Mouse (Mus musculus) adrenal gland, adult (tissue): Measurements from ENCODE around the gene Zfp618.
A peak's percentile ranks its signal among the peaks of the same experiment; 100 is the strongest.

Experiments
- DNase-seq, 2 experiments: peaks; one replicate each; pipeline ENCODE4 v3.0.0; 2022 to 2023; ENCODE audit warnings: low spot score in 1 of 2; ENCODE audit not compliant: inconsistent age in 2 of 2

The Zfp618 gene

GRCm38 (mm10) chr4:62998908-62999307 is 33.5 kb downstream of the Zfp618 start:
- DNase-seq, result peak; percentile 20 to 54

- DNase-seq, result no peak
Observed at GRCm38 (mm10) chr4:62999321-62999720, 33.9 kb downstream of the Zfp618 start.

- no peak for DNase-seq
Observed at GRCm38 (mm10) chr4:62999916-63000315, 34.5 kb downstream of the Zfp618 start.

- DNase-seq, result no peak
Observed at GRCm38 (mm10) chr4:63000316-63001055, 35.1 kb downstream of the Zfp618 start.

GRCm38 (mm10) chr4:63002386-63002785 is 37.0 kb downstream of the Zfp618 start:
- DNase-seq, result no peak

GRCm38 (mm10) chr4:63004519-63004918 is 39.1 kb downstream of the Zfp618 start:
- DNase-seq, result no peak

GRCm38 (mm10) chr4:63005446-63006185 is 40.2 kb downstream of the Zfp618 start:
- DNase-seq, result no peak

GRCm38 (mm10) chr4:63006198-63007155 is 41.1 kb downstream of the Zfp618 start:
- DNase-seq, result no peak

- DNase-seq, result no peak
Observed at GRCm38 (mm10) chr4:63008206-63008605, 42.8 kb downstream of the Zfp618 start.

GRCm38 (mm10) chr4:63008822-63009221 is 43.4 kb downstream of the Zfp618 start:
- DNase-seq, result no peak

- DNase-seq, result no peak
Observed at GRCm38 (mm10) chr4:63009821-63010220, 44.4 kb downstream of the Zfp618 start.

GRCm38 (mm10) chr4:63010226-63010625 is 44.9 kb downstream of the Zfp618 start:
- peak in 1 of 2 experiments; percentile 37 for DNase-seq

GRCm38 (mm10) chr4:63018616-63019015 is 53.2 kb downstream of the Zfp618 start:
- DNase-seq, result no peak

GRCm38 (mm10) chr4:63019428-63019858 is 54.1 kb downstream of the Zfp618 start:
- DNase-seq, result peak; percentile 31 to 66

- peak; percentile 7 to 33 for DNase-seq
Observed at GRCm38 (mm10) chr4:63021034-63021700, 55.8 kb downstream of the Zfp618 start.

- peak in 1 of 2 experiments; percentile 1 for DNase-seq
Observed at GRCm38 (mm10) chr4:63023465-63023864, 58.1 kb downstream of the Zfp618 start.

GRCm38 (mm10) chr4:63024098-63024497 is 58.7 kb downstream of the Zfp618 start:
- DNase-seq, result peak in 1 of 2 experiments; percentile 0

- no peak for DNase-seq
Observed at GRCm38 (mm10) chr4:63024734-63025256, 59.4 kb downstream of the Zfp618 start.

GRCm38 (mm10) chr4:63025306-63025705 is 59.9 kb downstream of the Zfp618 start:
- DNase-seq, result no peak

- peak in 1 of 2 experiments; percentile 1 for DNase-seq
Observed at GRCm38 (mm10) chr4:63026286-63026685, 60.9 kb downstream of the Zfp618 start.
